Mouse (Mus musculus): ENCODE results near the gene Kif27.
A peak's percentile ranks its signal among the peaks of the same experiment; 100 is the strongest.
"Not testable (repeated sequence)": the region's sequence is repeated elsewhere in the genome, so short reads cannot be mapped to it uniquely, and the experiment has no call there.

The Kif27 gene

DNA sequence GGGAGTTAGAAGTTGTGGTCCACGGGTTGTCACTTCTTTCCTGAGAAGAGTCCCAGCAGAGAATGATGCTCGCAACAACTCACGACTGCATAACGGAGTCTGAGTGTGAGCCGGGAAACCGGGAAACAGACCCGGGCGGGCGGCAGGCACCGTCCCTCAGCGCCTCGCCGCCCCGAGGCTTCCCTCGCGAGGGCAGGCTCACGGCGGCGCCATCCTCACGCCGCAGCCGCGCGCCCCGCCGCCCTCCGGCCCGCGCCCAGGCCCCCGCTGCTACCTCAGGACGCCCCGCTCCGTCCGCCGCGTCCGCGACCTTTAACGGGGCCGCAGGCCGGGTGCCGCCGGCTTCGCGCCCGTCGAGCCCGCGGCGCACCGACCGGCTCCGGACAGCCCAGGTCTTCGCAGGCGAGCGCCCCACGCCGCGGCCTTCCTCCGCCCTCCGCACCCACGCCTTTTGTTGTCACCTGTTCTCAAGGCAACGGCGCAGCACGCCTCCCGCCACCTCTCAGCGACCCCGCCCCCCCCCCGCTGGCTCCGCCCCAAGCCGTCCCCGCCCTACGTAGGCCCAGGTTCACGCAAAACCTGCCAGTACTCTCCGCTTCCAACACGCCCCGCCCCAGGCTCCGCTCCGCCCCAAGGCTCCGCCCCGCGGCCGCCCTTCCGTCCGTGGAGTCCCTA, at the start of gene Kif27:
TSS of gene Kif27 (minus strand) at position 494 of the 675 bp plus-strand sequence.
- DNase-seq: peak; percentile 90 to 91

DNA sequence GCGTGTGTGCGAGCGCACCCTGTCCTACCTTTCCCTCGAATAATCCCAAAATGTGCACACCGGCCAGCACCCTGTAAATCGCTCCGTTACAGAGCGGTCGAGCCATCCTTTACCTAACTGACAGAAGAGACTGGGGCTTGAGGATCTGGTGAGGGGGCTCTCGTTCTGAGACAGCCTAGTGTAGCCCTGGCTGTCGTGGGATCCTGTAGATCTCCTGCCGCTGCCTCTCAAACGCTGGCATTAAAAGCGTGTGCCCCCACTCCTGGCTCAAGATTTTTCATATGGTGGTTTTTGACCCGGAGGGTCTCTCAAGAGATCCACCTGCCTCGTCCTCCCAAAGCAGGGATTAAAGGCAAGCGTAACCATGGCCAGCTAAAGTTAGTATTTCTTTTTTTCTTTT, 44.3 kb upstream of the Kif27 start, which contains the start of gene Hnrnpk:
TSS of gene Hnrnpk (minus strand) at position 101 of the 400 bp plus-strand sequence.
- DNase-seq: not testable (repeated sequence)

DNA sequence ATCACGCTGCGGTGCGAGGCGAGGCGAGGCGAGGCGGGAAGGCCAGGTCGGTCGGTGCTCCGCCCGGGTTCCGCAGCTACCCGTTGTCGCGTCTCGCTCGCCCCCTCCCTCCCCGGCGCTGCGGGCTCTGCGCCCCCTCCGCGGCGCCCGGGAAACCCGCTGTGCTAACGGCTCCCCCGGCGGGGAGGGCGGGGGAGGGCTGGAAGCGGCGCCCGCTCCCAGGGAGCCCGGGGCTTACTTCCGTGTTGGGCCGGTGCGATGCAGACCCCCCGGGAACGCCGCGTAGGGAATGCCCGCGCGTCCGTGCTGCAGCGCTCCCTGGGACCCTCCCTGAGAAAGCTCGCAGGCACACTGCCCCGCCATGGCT, 43.8 kb upstream of the Kif27 start:
- no peak for DNase-seq

DNA sequence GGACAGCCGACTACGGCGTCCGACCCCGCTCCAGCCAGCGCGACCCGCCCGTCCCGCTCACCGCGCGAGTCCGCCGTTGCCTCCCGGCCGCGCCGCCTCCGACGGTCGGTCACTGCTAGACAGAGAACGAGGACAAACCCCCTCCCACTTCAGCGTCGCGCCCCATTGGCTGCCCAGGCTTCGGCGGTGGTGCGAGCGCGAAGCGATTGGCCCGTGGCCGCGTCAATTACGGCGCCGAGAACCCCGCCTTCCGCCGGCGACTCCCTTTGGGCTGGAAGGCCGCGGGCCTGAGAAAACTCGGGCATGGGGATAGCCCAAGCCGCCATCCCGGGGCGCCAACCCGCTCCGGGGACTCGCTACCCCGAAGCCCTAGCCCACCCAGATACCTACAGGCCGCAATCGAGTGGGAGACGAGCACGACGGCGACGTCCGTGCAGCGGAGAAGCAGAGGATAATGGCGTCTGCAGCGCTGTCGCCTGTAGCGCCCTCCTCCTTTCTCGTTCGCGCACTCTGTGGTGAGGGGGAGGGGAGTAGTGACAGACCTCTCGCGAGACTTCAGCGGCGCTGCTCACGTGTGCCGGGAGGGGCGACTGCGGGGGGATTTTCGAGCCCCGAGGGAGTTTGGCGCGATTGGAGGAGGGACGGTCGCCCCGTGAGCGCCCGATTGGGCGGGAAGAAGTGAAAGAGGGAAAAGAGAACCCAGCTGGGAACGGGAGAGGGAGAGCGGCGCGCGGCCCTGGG, 43.3 kb upstream of the Kif27 start, which contains the start of gene Rmi1:
TSS of gene Rmi1 (plus strand) at position 246 of the 741 bp plus-strand sequence.
- DNase-seq: peak; percentile 97 to 98

DNA sequence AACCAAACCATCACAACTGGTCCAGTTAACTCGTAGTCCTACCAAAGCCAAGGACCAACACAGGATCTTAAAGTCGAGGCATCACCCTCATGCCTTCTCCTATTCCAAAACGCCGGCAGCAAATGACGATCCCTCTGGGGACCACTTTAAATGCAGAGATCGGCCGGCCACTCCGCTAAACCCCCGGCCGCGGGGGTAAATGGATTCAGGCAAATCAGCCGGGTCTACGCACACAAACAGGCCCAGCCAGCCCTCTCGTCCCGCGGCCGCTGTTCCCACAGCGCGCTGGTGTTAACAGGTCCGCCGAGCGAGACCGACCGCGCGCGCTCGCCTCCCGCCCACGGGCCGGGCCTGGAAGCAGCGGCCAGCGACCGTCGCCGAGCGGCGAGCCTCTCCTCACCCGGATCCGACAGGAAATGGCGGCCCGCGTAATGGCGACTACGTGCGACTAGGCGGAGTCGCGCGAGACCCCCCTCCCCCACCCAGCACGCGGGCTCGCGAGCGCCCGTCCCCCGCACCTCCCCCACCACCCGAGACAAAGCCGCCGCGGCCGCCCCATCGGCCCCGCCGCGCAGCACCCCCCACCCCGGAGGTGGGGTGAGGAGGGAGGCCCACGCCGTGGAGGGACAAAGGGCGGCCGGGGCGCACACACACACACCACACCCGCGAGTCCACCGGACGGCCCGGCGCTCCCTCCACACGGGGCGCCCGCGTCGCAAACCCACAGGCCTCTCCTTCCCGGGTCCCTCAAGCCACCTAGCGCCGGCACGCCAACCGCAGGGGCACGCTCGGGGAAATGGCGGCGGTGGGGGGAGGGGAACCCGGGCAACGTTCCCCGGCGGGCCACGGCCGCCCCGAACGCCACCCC, 42.4 kb upstream of the Kif27 start:
- DNase-seq: peak; percentile 82 to 85

DNA sequence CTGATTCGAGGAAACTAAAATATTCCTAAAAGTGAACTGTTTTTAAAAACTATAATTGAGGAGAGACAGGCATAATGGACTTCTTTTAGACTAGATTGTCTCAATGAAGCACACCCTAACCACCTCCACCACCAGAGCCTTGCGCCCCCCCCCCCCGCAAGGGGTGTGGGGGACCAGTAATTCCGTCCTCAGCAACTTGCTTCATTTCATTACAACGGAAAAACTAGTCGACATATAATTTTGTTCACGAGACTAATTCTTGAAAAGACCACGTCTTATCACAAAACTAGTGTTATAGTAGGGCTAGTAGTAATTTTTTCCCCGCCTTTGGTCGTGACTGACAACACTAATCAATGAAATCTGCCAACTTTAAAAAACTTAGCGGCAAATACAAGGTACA, 41.7 kb upstream of the Kif27 start:
- DNase-seq: no peak

DNA sequence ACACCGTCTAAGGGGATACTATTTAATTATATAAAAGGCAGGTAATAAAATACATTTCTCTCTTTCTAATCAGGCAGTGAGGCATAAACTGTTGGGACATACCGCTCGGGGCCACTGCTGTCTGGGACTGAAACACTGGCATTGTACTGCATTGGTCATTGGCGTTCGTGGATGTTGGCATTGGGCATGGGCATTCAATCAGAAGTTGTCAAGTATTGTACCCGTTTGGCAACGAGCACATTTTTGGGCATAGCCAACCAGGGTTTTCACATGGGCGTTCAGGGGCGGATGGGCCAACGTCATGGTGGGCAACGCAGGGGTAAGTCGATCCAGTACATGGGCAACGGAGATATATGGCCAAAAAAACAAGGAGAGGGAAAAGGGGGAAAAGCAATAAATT, 38.7 kb upstream of the Kif27 start:
- no peak for DNase-seq

DNA sequence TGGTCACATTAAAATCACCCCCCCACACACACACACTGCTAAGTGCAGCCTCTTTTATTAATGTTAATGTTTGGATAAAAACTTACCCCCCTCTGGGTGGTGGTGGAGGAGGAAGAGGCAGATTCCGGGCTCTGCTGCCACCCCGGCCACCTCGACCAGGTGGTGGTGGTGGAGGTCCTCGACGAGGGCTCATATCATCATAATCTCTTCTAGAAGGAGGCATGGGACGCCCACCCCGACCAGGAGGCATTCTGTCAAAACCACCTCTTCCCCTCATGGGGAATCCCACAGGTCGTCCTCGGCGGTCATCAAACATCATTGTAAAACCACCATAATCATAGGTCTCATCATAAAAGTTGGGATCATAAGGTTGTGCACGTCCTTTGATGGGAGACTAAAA, 35.5 kb upstream of the Kif27 start:
- not testable (repeated sequence) for DNase-seq

DNA sequence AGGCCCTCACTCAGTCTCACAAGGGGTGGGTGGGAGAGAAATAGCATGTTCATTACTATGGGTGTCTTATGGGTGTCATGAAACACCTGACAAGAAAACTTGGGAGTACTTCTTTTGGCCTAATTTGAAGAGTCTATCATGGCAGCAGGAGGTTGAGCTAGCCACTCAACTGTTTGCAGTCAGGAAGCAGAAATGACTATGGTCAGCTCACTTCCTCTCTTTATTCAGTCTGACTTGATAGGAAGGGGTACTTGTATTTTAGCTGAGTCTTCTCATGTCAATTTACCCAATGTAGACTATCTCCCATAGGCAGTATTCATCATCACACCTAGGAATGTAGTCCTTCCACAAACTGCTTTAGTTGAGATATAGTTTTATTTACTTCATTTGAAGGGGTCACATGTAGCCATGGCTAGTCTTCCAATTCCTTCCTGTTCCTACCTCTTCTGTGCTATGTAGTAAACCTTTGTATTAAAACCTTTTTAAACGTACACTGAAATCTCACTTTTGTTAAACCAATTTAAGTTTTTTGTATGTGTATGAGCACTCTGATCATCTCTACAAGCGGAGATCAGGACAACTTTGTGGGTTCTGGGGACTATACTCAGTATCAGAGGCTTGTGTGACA, 30.5 kb upstream of the Kif27 start:
- no peak for DNase-seq

DNA sequence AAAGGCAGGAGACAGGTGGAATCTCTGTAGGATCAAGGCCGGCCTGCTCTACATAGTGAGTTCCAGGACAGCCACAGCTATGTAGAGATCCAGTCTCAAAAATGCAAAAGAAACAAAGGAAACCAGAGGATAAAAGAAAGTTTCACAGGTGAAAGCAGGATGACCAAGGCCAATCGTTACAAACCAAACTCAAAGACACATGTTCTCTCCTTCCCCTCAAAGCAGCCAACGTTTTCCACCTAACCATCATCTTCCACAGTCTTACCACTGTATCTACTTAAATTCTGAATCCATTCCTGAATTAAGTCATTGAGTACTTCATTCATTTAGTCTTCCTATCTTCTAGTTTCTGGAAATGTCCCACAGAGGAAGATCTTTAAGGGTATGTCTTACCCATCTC, 29.5 kb upstream of the Kif27 start:
- no peak for DNase-seq

DNA sequence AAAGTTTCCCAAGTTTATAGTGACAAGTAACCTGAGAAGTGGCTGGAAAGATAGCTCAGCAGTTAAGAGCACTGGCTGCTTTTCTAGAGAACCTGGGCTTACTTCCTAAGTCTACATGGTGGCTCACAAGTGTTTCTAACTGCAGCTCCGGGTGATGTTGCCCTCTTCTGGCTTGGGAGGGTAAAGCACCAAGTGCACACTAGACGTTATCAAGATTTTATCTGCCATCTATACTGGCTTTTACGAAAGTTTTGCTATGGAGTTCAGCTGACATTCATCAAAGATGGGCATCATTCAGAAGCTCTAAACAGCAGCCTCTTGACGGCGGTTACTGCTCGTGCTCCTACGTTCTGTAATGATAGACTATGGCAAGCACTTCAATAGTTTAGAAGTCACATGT, 29.0 kb upstream of the Kif27 start:
- DNase-seq: peak; percentile 82 to 85

DNA sequence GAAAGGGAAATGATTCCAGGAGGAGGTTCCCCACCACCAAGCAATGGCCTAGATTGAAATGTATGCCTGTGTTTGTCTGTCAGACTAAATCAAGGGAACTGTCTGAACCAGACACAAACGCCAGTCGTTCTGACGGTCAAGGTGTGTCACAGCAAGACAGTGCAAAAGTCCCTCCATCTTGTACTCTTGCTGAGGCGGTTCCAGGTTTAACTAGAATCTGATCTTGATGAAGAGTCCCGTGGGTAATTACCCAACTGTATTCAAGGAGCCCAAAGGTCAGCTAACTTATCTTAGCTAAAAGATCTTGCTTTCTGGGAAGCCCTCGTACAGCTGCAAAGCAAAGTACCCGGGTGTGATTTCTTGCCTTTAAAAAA, 26.6 kb upstream of the Kif27 start:
- DNase-seq: peak in 1 of 2 experiments; percentile 20

DNA sequence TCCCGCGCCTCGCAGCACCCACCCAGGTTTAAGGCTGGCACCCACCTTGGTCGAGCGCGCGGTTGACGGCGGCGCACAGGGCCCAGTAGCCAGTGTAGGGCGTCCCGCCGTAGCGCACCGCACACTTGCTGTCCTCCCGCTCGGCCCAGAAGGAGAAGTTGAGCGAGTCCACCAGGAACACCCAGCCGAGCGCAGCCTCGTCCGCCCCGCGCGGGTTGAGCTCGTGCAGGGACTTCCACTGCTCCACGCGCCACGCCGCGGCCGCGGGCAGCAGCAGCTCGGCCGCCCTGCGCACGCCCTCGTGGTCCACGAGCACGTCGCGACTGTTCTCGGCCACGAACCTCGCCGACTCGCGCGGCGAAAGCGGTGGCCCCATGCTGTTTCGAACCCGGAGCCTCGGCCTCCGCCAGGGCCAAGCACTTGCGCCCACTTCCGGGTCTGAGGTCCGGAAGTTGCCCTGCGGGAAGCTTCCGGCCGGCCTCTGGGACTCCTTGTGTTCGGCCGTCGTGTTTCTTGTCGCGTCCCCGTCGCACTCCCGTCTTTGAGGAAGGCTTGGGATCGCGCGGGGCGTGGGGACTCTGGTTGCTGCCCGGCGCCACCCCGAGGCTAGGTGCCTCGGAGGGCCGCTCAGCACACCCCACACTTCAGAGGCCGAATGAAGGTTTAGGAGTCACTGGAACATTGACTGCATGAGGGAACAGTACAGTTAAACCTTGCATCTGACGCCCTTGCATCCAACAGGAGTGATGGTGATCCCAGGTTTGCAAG, 26.0 kb upstream of the Kif27 start, which contains the start of gene 2210016F16Rik:
TSS of gene 2210016F16Rik (minus strand) at position 447 of the 768 bp plus-strand sequence.
- DNase-seq: peak; percentile 66 to 71

DNA sequence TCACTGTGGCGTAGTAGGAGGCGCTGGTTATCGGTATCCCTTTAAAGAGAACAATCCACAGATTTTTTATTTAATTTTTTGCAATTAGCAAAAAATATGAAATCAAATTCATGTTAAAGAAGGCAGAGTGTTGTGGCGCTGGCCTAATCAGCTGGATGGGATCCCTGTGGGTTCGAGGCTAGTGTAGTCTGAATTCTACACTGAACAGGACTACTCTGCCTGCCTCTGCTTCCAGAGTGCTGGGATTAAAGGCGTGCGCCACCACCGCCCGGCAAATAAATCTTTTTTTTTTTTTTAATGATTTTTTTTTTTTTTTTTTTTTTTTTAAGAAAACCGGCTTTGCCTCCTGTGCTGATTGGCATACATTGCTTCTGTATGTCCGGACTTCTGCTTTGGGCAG, 25.4 kb upstream of the Kif27 start:
- DNase-seq: no peak

DNA sequence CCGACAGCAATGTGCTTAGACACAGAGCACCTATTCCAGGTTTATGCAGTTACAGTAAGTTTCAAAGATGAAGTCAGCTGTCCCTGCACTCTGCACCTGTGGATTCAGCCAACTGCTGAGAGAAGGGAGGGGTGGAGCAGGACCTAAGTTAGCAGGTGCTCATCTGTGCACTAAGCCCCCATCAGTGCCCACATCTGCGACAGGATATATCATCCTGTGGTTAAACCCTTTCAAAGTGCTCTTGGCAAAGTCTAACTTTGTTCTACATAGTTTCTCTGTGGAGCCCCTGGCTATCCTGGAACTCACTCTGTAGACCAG, 14.2 kb upstream of the Kif27 start:
- no peak for DNase-seq

DNA sequence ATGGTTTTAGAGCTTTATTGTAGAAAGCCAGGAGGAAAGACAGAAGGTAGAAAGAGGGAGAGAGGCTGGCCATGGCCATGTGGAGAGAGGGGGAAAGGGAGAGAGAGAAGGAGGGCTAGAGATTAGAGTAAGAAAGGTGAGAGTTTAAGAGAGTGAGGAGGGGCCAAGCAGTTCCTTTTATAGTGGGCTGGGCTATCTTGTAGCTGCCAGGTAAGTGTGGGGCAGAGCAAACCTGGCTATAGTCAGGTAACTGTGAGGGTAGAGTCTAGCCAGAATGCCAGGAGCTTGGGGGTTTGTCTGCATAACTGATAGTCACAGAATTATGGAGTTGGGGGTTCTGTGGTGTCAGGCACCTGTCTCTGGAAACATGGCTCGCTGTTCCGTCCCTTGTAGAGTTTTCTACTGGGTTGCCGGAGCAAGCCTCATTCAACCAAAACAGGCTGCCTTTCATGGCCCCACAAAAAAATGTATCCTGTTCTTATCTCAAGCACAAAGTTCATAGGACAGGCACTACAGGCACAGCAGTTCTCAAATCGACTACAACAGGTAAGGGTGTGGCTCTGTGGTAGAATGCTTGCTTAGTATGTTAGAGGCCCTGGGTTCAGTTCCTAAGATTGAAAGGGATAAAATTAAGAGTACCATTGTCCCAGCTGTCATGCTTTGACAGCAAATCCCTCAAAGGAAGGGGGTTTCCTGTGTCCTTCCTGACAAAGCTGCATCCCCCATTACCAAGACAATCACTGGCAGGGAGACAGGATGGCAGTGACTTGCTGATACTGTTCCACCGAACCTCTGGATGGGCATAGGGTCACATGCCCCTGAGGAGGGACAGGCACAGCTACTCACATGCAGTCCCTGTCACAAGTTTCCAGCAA, 13.6 kb upstream of the Kif27 start:
- no peak for DNase-seq

DNA sequence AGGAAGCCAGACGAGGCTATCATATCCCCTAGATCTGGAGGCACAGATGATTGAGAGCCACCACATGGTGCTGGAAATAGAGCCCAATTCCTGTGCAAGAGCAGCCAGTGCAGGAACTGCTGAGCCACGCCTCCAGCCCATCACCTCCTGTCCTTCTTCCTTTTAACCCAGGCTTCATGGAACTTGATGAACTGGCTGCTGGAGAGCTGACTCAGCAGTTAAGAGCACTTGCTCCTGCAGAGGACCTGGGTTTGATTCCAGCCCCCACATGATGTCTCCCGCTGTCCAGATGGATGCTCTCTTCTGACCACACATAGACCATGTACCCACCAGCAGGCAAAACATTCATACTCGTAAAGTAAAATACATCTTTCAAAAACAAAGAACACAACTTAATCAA, 9.9 kb upstream of the Kif27 start:
- no peak for DNase-seq

DNA sequence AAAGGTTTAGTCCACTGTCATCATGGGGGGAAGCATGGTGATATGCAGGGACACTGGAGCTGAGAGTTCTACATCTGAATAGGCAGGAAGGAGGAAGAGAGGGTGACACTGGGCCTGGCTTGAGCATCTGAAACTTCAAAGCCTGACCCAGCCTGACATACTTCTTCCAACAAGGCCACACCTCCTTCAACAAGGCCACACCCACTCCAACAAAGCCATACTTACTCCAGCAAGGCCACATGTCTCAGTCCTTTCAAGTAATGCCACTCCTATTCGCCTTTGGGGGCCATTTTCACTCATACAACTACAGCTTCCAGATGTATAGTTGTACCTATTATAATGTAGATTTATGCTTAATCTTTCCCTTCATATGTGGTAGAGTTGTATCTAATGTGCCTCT, 8.7 kb upstream of the Kif27 start:
- no peak for DNase-seq

DNA sequence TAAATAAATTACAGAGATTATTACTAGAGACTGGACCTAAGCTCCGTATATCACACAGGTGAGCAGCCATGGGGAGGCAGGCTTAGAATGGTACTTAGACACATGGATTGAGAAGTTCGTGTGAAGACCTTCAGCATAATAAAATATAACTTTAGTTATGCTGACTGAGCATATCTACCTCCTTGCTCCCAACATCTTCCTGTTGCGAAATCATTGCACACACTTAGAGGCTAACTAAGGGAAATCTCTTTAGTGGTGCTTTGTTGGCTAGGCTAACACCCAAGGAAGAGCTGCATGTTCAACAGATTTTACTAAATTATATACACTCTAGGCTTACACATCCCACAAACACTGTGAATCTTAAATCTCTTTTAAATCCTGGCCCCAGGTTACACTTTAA, 7.5 kb upstream of the Kif27 start:
- DNase-seq: no peak

DNA sequence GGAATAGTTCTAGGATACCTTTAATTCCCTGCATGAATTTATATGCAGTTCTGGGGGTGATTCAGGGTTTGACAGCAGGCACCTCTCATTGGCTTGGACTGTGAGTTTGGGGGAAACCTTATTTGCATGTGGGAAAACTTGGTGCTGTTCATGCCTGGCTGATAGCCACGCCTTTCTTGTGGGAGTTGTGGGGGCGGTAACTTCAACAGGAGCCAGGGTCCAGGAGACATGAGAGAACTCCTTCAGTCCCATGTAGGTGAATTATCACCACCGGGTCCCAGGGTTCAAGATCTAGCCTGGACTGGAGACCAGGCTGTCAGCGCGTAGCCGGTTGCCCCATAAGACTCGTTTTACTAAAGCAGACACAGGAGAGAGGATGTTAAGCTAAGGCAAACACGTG, 6.3 kb upstream of the Kif27 start:
- DNase-seq: not testable (repeated sequence)
